Mouse (Mus musculus): ENCODE measurements around the gene L3hypdh.

L3hypdh gene

GRCm38 (mm10) chr12:72085329-72086165, at the start of gene L3hypdh, which contains the start of gene Jkamp:
Gene L3hypdh, minus strand, starts transcription at chr12:72085439.
Gene Jkamp, plus strand, starts transcription at chr12:72085589.
- DNase-seq = peak; percentile 100

- DNase-seq = no peak
These were observed 44.0 kb upstream of the L3hypdh start for GRCm38 (mm10) chr12:72129203-72129602.

GRCm38 (mm10) chr12:72115686-72116345, 30.6 kb upstream of the L3hypdh start:
- no peak for DNase-seq

- DNase-seq = no peak
These were observed 29.9 kb upstream of the L3hypdh start for GRCm38 (mm10) chr12:72115126-72115525.

- DNase-seq = peak; percentile 86
These were observed 19.5 kb upstream of the L3hypdh start for GRCm38 (mm10) chr12:72104525-72105281.

GRCm38 (mm10) chr12:72104027-72104426, 18.8 kb upstream of the L3hypdh start:
- no peak for DNase-seq

GRCm38 (mm10) chr12:72102776-72103175, 17.5 kb upstream of the L3hypdh start:
- no peak for DNase-seq

- DNase-seq = no peak
These were observed 11.7 kb upstream of the L3hypdh start for GRCm38 (mm10) chr12:72096966-72097365.

- no peak for DNase-seq
These were observed 4.6 kb upstream of the L3hypdh start for GRCm38 (mm10) chr12:72089802-72090201.

GRCm38 (mm10) chr12:72086166-72086825, 1.1 kb upstream of the L3hypdh start:
- DNase-seq = peak; percentile 52

- no peak for DNase-seq
These were observed 263 bp downstream of the L3hypdh start for GRCm38 (mm10) chr12:72085024-72085328.

GRCm38 (mm10) chr12:72084261-72085023, 797 bp downstream of the L3hypdh start:
- peak; percentile 64 for DNase-seq

- no peak for DNase-seq
These were observed 2.0 kb downstream of the L3hypdh start for GRCm38 (mm10) chr12:72083265-72083664.

GRCm38 (mm10) chr12:72082370-72082769, 2.9 kb downstream of the L3hypdh start:
- DNase-seq = peak; percentile 48

- DNase-seq = no peak
These were observed 3.3 kb downstream of the L3hypdh start for GRCm38 (mm10) chr12:72081961-72082360.

GRCm38 (mm10) chr12:72078248-72078647, 7.0 kb downstream of the L3hypdh start:
- no peak for DNase-seq

- peak; percentile 92 for DNase-seq
These were observed 14.6 kb downstream of the L3hypdh start, which contains the start of gene Gpr135 for GRCm38 (mm10) chr12:72070327-72071269. Gene Gpr135, minus strand, starts transcription at chr12:72071125.

GRCm38 (mm10) chr12:72069626-72070326, 15.5 kb downstream of the L3hypdh start:
- peak; percentile 77 for DNase-seq

GRCm38 (mm10) chr12:72057780-72058179, 27.5 kb downstream of the L3hypdh start:
- DNase-seq = no peak

GRCm38 (mm10) chr12:72053851-72054250, 31.4 kb downstream of the L3hypdh start:
- DNase-seq = no peak
